Mouse (Mus musculus): ENCODE measurements around the gene Mrpl39. TPM values are rescaled to one million over a fixed set of nuclear protein-coding genes. Genes with fewer than 3 reads are reported as not detected.

Mrpl39 gene
- polyA plus RNA-seq (2014; fragmentation: Illumina TruSeq; extraction: RNeasy Lipid Tissue Mini Kit (QIAGEN cat#74804); ENCODE audit: low replicate concordance), result 30.7 TPM

GRCm38 (mm10) chr16:84735166-84736105 lies at the start of gene Mrpl39:
Gene Mrpl39 (minus strand): TSS chr16:84735742.

GRCm38 (mm10) chr16:84774003-84774703 lies 38.6 kb upstream of the Mrpl39 start, which contains the start of gene Jam2:
Gene Jam2 (plus strand): TSS chr16:84774123.

Other genes starting within 250 kb of the Mrpl39 start
- gene A730009L09Rik, start 220.6 kb downstream of the Mrpl39 start, polyA plus RNA-seq (2014; fragmentation: Illumina TruSeq; extraction: RNeasy Lipid Tissue Mini Kit (QIAGEN cat#74804); ENCODE audit: low replicate concordance), result not detected
- gene Jam2, start 38.4 kb upstream of the Mrpl39 start, polyA plus RNA-seq (2014; fragmentation: Illumina TruSeq; extraction: RNeasy Lipid Tissue Mini Kit (QIAGEN cat#74804); ENCODE audit: low replicate concordance), result 18.5 TPM
- 78.1 TPM for gene Gabpa, start 99.2 kb upstream of the Mrpl39 start, polyA plus RNA-seq (2014; fragmentation: Illumina TruSeq; extraction: RNeasy Lipid Tissue Mini Kit (QIAGEN cat#74804); ENCODE audit: low replicate concordance)
- gene Atp5j, start 99.9 kb upstream of the Mrpl39 start, polyA plus RNA-seq (2014; fragmentation: Illumina TruSeq; extraction: RNeasy Lipid Tissue Mini Kit (QIAGEN cat#74804); ENCODE audit: low replicate concordance), result 2,516 TPM

All from small intestine, adult 10 weeks (tissue).